Mouse (Mus musculus) layer of hippocampus, postnatal 10 days (tissue): ENCODE measurements at regions not wholly inside any gene's neighbourhood (a gene's known extent, or its start where the extent isn't known, plus 50 kb on each side); places are given as distances from the start of the nearest gene placed in this dataset.
A peak's percentile ranks its signal among the peaks of the same experiment; 100 is the strongest.
"Not testable (repeated sequence)": the region's sequence is repeated elsewhere in the genome, so short reads cannot be mapped to it uniquely, and the experiment has no call there.

Experiments
- DNase-seq, 2 experiments: peaks; one replicate each; pipeline ENCODE4 v3.0.0; 2021; ENCODE audit warnings: low spot score in 2 of 2

GRCm38 (mm10) chr6:140231537-140231936 is 190.3 kb upstream of the Plcz1 start:
- no peak for DNase-seq

- peak; percentile 17 to 39 for DNase-seq
Measured at GRCm38 (mm10) chr6:140229295-140229694, 188.0 kb upstream of the Plcz1 start.

- DNase-seq, result no peak
Measured at GRCm38 (mm10) chr6:140228741-140229140, 187.5 kb upstream of the Plcz1 start.

GRCm38 (mm10) chr6:140222534-140223324 is 181.5 kb upstream of the Plcz1 start:
- no peak for DNase-seq

- DNase-seq, result no peak
Measured at GRCm38 (mm10) chr6:140221653-140222272, 180.5 kb upstream of the Plcz1 start.

GRCm38 (mm10) chr6:140218789-140219188 is 177.5 kb upstream of the Plcz1 start:
- DNase-seq, result no peak

- no peak for DNase-seq
Measured at GRCm38 (mm10) chr6:140212403-140212802, 171.1 kb upstream of the Plcz1 start.

- DNase-seq, result no peak
Measured at GRCm38 (mm10) chr6:140210141-140210540, 168.9 kb upstream of the Plcz1 start.

- DNase-seq, result no peak
Measured at GRCm38 (mm10) chr6:140209083-140209482, 167.8 kb upstream of the Plcz1 start.

GRCm38 (mm10) chr6:140208375-140208774 is 167.1 kb upstream of the Plcz1 start:
- no peak for DNase-seq

- not testable (repeated sequence) for DNase-seq
Measured at GRCm38 (mm10) chr6:140206676-140207075, 165.4 kb upstream of the Plcz1 start.

GRCm38 (mm10) chr6:140201356-140201755 is 160.1 kb upstream of the Plcz1 start:
- no peak for DNase-seq

- no peak for DNase-seq
Measured at GRCm38 (mm10) chr6:140200322-140200721, 159.1 kb upstream of the Plcz1 start.

GRCm38 (mm10) chr6:140198036-140198435 is 156.8 kb upstream of the Plcz1 start:
- no peak for DNase-seq

- DNase-seq, result no peak
Measured at GRCm38 (mm10) chr6:140197113-140197675, 155.9 kb upstream of the Plcz1 start.

GRCm38 (mm10) chr6:140194276-140194675 is 153.0 kb upstream of the Plcz1 start:
- DNase-seq, result peak in 1 of 2 experiments; percentile 16

- peak; percentile 41 to 44 for DNase-seq
Measured at GRCm38 (mm10) chr6:140193084-140193939, 152.1 kb upstream of the Plcz1 start.

- no peak for DNase-seq
Measured at GRCm38 (mm10) chr6:140192526-140192925, 151.3 kb upstream of the Plcz1 start.

GRCm38 (mm10) chr6:140191341-140191740 is 150.1 kb upstream of the Plcz1 start:
- DNase-seq, result no peak

GRCm38 (mm10) chr6:140189601-140190000 is 148.3 kb upstream of the Plcz1 start:
- no peak for DNase-seq

GRCm38 (mm10) chr6:140187733-140188132 is 146.5 kb upstream of the Plcz1 start:
- DNase-seq, result no peak
